Comparison of ENCODE assay signal across 8 mouse cellular contexts in genomic region chr17:35050126-35050750, GRCm38 (mm10). TPM values are rescaled to one million over a fixed set of nuclear protein-coding genes. Genes with fewer than 3 reads are reported as not detected.
DNase-seq lines count a peak whose midpoint lies in the region; ATAC-seq and TF ChIP-seq lines count a peak whose summit lies in the region.

No protein-coding gene starts in this region.

- under 1% methylated on average over 27 of the region's 27 CpGs for WGBS in forebrain, embryonic 14.5 days
- 3% methylated on average over 22 of the region's 27 CpGs for WGBS in limb, embryonic 14.5 days
- WGBS in midbrain, embryonic 15.5 days, result 2% methylated on average over 27 of the region's 27 CpGs
- under 1% methylated on average over 27 of the region's 27 CpGs for WGBS in stomach, embryonic 15.5 days

- ATAC-seq in forebrain, embryonic 14.5 days, result 0 out of 2 replicates have a peak, but pooled peaks have one; percentile 8
- ATAC-seq in hematopoietic stem cell, adult 5-6 weeks (replicated peaks in 1 of 2; ENCODE audit: insufficient read depth in 1 of 2, low FRiP score in 2 of 2, low TSS enrichment in 1 of 2, low read depth in 1 of 2, poor library complexity in 2 of 2, severe bottlenecking in 2 of 2), result peak; percentile 9; a peak in 1 of 4 replicates
- ATAC-seq in limb, embryonic 14.5 days (ENCODE audit: low FRiP score, low read depth), result 0 out of 2 replicates have a peak, but pooled peaks have one; percentile 3
- no peak for ATAC-seq in midbrain, embryonic 15.5 days (replicated peaks)
- peak; percentile 10; the same call in 1 of the 2 replicates for ATAC-seq in stomach, embryonic 15.5 days (ENCODE audit: insufficient read depth, low FRiP score, low read depth)

- H3K27ac ChIP-seq in forebrain, embryonic 14.5 days (ENCODE audit: low read depth, low read length), result peak overlapping the region; percentile 86
- peak overlapping the region; percentile 97 for H3K27ac ChIP-seq in limb, embryonic 14.5 days (replicated peaks; ENCODE audit: low read depth, low read length)
- peak overlapping the region; percentile 83 for H3K27ac ChIP-seq in midbrain, embryonic 15.5 days
- peak overlapping the region; percentile 98 for H3K27ac ChIP-seq in stomach, embryonic 15.5 days

- peak overlapping the region; percentile 37 for H3K4me3 ChIP-seq in forebrain, embryonic 14.5 days (ENCODE audit: low read depth, low read length)
- peak overlapping the region; percentile 63 for H3K4me3 ChIP-seq in limb, embryonic 14.5 days (replicated peaks; ENCODE audit: low read length)
- peak overlapping the region; percentile 35 for H3K4me3 ChIP-seq in midbrain, embryonic 15.5 days
- peak overlapping the region; percentile 65 for H3K4me3 ChIP-seq in stomach, embryonic 15.5 days (replicated peaks)

- peak overlapping the region; percentile 71 for H3K4me2 ChIP-seq in forebrain, embryonic 14.5 days (ENCODE audit: low read length)
- H3K4me2 ChIP-seq in limb, embryonic 14.5 days (replicated peaks; ENCODE audit: low read depth, low read length, severe bottlenecking), result peak overlapping the region; percentile 91
- H3K4me2 ChIP-seq in midbrain, embryonic 15.5 days, result peak overlapping the region; percentile 54
- peak overlapping the region; percentile 80 for H3K4me2 ChIP-seq in stomach, embryonic 15.5 days

- no peaks in the 10 kb centered on the region for H3K9me3 ChIP-seq in forebrain, embryonic 14.5 days (replicated peaks; ENCODE audit: control insufficient read depth, low read length)
- H3K9me3 ChIP-seq in limb, embryonic 14.5 days (ENCODE audit: control insufficient read depth, low read length), result no peaks in the 10 kb centered on the region
- no peaks in the 10 kb centered on the region for H3K9me3 ChIP-seq in midbrain, embryonic 15.5 days
- no peaks in the 10 kb centered on the region for H3K9me3 ChIP-seq in stomach, embryonic 15.5 days

- peaks cover 24% of the 10 kb centered on the region for H3K4me1 ChIP-seq in forebrain, embryonic 14.5 days (ENCODE audit: control insufficient read depth, insufficient read depth, low read length)
- peaks cover 41% of the 10 kb centered on the region for H3K4me1 ChIP-seq in limb, embryonic 14.5 days (ENCODE audit: control insufficient read depth, insufficient read depth, low read length)
- peaks cover 32% of the 10 kb centered on the region for H3K4me1 ChIP-seq in midbrain, embryonic 15.5 days
- peaks cover 41% of the 10 kb centered on the region for H3K4me1 ChIP-seq in stomach, embryonic 15.5 days

- peak overlapping the region; percentile 62 for H3K9ac ChIP-seq in forebrain, embryonic 14.5 days (ENCODE audit: low read length)
- H3K9ac ChIP-seq in limb, embryonic 14.5 days (ENCODE audit: low read depth, low read length, severe bottlenecking), result peak overlapping the region; percentile 79
- peak overlapping the region; percentile 47 for H3K9ac ChIP-seq in midbrain, embryonic 15.5 days
- peak overlapping the region; percentile 70 for H3K9ac ChIP-seq in stomach, embryonic 15.5 days

- DNase-seq in ES-CJ7 (ENCODE audit: low read depth, low spot score), result peak; percentile 55
- peak; percentile 78 for DNase-seq in adrenal gland, postnatal 25 days
- peak; percentile 58 for DNase-seq in forebrain, embryonic 14.5 days (ENCODE audit: low spot score)
- peak; percentile 67 for DNase-seq in limb, embryonic 14.5 days (ENCODE audit: low spot score)
- no peak for DNase-seq in left cerebral cortex, adult 18-20 months (ENCODE audit: low spot score in 2 of 2)

- TF ChIP-seq POLR2A in limb, embryonic 14.5 days (IDR thresholded peaks at IDR 0.05; ENCODE audit: borderline replicate concordance, extremely low read depth, insufficient read depth, insufficient read length), result no peak

- peaks cover 22% of the 10 kb centered on the region for H3K36me3 ChIP-seq in forebrain, embryonic 14.5 days (ENCODE audit: control insufficient read depth, insufficient read depth, low read length)
- peaks cover 32% of the 10 kb centered on the region for H3K36me3 ChIP-seq in limb, embryonic 14.5 days (ENCODE audit: control insufficient read depth, insufficient read depth, low read length)
- no peaks in the 10 kb centered on the region for H3K36me3 ChIP-seq in midbrain, embryonic 15.5 days (replicated peaks)
- peaks cover 18% of the 10 kb centered on the region for H3K36me3 ChIP-seq in stomach, embryonic 15.5 days

- no peaks in the 10 kb centered on the region for H3K27me3 ChIP-seq in forebrain, embryonic 14.5 days (replicated peaks; ENCODE audit: control insufficient read depth, insufficient read depth, low read length)
- H3K27me3 ChIP-seq in limb, embryonic 14.5 days (ENCODE audit: control insufficient read depth, insufficient read depth, low read length), result no peaks in the 10 kb centered on the region
- no peaks in the 10 kb centered on the region for H3K27me3 ChIP-seq in midbrain, embryonic 15.5 days (replicated peaks)
- H3K27me3 ChIP-seq in stomach, embryonic 15.5 days (replicated peaks), result no peaks in the 10 kb centered on the region

RNA-seq across cellular contexts. Expression of gene Clic1, which starts 0.5 kb away (rescaled TPM):
- 79.7 and 90.5 TPM in 2 replicates for total RNA-seq in adrenal gland, postnatal 25 days (2021)
- polyA plus RNA-seq in forebrain, embryonic 14.5 days (2014; fragmentation: Nextera tagmentation; extraction: Ambion mirVana), result 28.3 and 37.3 TPM in 2 replicates
- total RNA-seq in hematopoietic stem cell, adult 5-6 weeks (2017), result 294 and 299 TPM in 2 replicates
- polyA plus RNA-seq in limb, embryonic 14.5 days (2012; rRNA removed), result 229 and 236 TPM in 2 replicates
- polyA plus RNA-seq in limb, embryonic 14.5 days (2014; fragmentation: Nextera tagmentation; extraction: Ambion mirVana), result 103 and 108 TPM in 2 replicates
- 62.4 and 72.1 TPM in 2 replicates for polyA plus RNA-seq in midbrain, embryonic 15.5 days (2015; fragmentation: Nextera tagmentation; extraction: Ambion mirVana)
- polyA plus RNA-seq in stomach, embryonic 15.5 days (2015; fragmentation: Nextera tagmentation; extraction: Ambion mirVana), result 361 and 363 TPM in 2 replicates
- total RNA-seq in left cerebral cortex, adult 18-20 months (2021), result 10 to 100 TPM in 1 of 2 experiments, 1 to 10 TPM in 1; 9.1 to 10.2 TPM

RNA-seq across cellular contexts. Expression of gene Msh5, which starts 3.7 kb away (rescaled TPM):
- total RNA-seq in adrenal gland, postnatal 25 days (2021), result 1.3 and 1.6 TPM in 2 replicates
- 2.3 and 2.6 TPM in 2 replicates for polyA plus RNA-seq in forebrain, embryonic 14.5 days (2014; fragmentation: Nextera tagmentation; extraction: Ambion mirVana)
- 3.7 and 7.9 TPM in 2 replicates for total RNA-seq in hematopoietic stem cell, adult 5-6 weeks (2017)
- 6.4 and 6.5 TPM in 2 replicates for polyA plus RNA-seq in limb, embryonic 14.5 days (2012; rRNA removed)
- polyA plus RNA-seq in limb, embryonic 14.5 days (2014; fragmentation: Nextera tagmentation; extraction: Ambion mirVana), result 3.4 and 3.5 TPM in 2 replicates
- polyA plus RNA-seq in midbrain, embryonic 15.5 days (2015; fragmentation: Nextera tagmentation; extraction: Ambion mirVana), result 1.6 and 3.3 TPM in 2 replicates
- polyA plus RNA-seq in stomach, embryonic 15.5 days (2015; fragmentation: Nextera tagmentation; extraction: Ambion mirVana), result 3.8 and 4.8 TPM in 2 replicates
- total RNA-seq in left cerebral cortex, adult 18-20 months (2021), result under 1 TPM; 0.65 to 0.68 TPM

RNA-seq across cellular contexts. Expression of gene Ddah2, which starts 8.6 kb away (rescaled TPM):
- 14.2 and 17.8 TPM in 2 replicates for total RNA-seq in adrenal gland, postnatal 25 days (2021)
- 617 and 661 TPM in 2 replicates for polyA plus RNA-seq in forebrain, embryonic 14.5 days (2014; fragmentation: Nextera tagmentation; extraction: Ambion mirVana)
- total RNA-seq in hematopoietic stem cell, adult 5-6 weeks (2017), result 27.4 and 32.3 TPM in 2 replicates
- 271 and 326 TPM in 2 replicates for polyA plus RNA-seq in limb, embryonic 14.5 days (2012; rRNA removed)
- polyA plus RNA-seq in limb, embryonic 14.5 days (2014; fragmentation: Nextera tagmentation; extraction: Ambion mirVana), result 358 and 403 TPM in 2 replicates
- polyA plus RNA-seq in midbrain, embryonic 15.5 days (2015; fragmentation: Nextera tagmentation; extraction: Ambion mirVana), result 337 and 380 TPM in 2 replicates
- 210 and 216 TPM in 2 replicates for polyA plus RNA-seq in stomach, embryonic 15.5 days (2015; fragmentation: Nextera tagmentation; extraction: Ambion mirVana)
- total RNA-seq in left cerebral cortex, adult 18-20 months (2021), result 10 to 100 TPM in 1 of 2 experiments, 1 to 10 TPM in 1; 9.9 to 11.6 TPM

RNA-seq across cellular contexts. Expression of gene Ly6g6c, which starts 14.9 kb away (rescaled TPM):
- total RNA-seq in adrenal gland, postnatal 25 days (2021), result not detected in 2 replicates
- polyA plus RNA-seq in forebrain, embryonic 14.5 days (2014; fragmentation: Nextera tagmentation; extraction: Ambion mirVana), result not detected in 2 replicates
- not detected in 2 replicates for total RNA-seq in hematopoietic stem cell, adult 5-6 weeks (2017)
- 3.4 and 5.5 TPM in 2 replicates for polyA plus RNA-seq in limb, embryonic 14.5 days (2012; rRNA removed)
- 10.4 and 22.3 TPM in 2 replicates for polyA plus RNA-seq in limb, embryonic 14.5 days (2014; fragmentation: Nextera tagmentation; extraction: Ambion mirVana)
- polyA plus RNA-seq in midbrain, embryonic 15.5 days (2015; fragmentation: Nextera tagmentation; extraction: Ambion mirVana), result 0.31 TPM in 1 of 2 replicates, not detected in the other
- 6.2 and 17.2 TPM in 2 replicates for polyA plus RNA-seq in stomach, embryonic 15.5 days (2015; fragmentation: Nextera tagmentation; extraction: Ambion mirVana)
- total RNA-seq in left cerebral cortex, adult 18-20 months (2021), result not detected

RNA-seq across cellular contexts. Expression of gene Mpig6b, which starts 15.7 kb away (rescaled TPM):
- 0.24 TPM in 1 of 2 replicates, not detected in the other for total RNA-seq in adrenal gland, postnatal 25 days (2021)
- polyA plus RNA-seq in forebrain, embryonic 14.5 days (2014; fragmentation: Nextera tagmentation; extraction: Ambion mirVana), result 0.28 and 0.42 TPM in 2 replicates
- total RNA-seq in hematopoietic stem cell, adult 5-6 weeks (2017), result not detected in 2 replicates
- polyA plus RNA-seq in limb, embryonic 14.5 days (2012; rRNA removed), result 0.45 and 0.47 TPM in 2 replicates
- polyA plus RNA-seq in limb, embryonic 14.5 days (2014; fragmentation: Nextera tagmentation; extraction: Ambion mirVana), result 0.64 and 1.3 TPM in 2 replicates
- 0.21 and 0.43 TPM in 2 replicates for polyA plus RNA-seq in midbrain, embryonic 15.5 days (2015; fragmentation: Nextera tagmentation; extraction: Ambion mirVana)
- 0.44 and 0.73 TPM in 2 replicates for polyA plus RNA-seq in stomach, embryonic 15.5 days (2015; fragmentation: Nextera tagmentation; extraction: Ambion mirVana)
- total RNA-seq in left cerebral cortex, adult 18-20 months (2021), result not detected

Comparison
In these comparisons a context has a peak if more than half of its experiments do, and no peak if none do; other contexts are left out.
1. DNase-seq: peak in ES-CJ7 (single experiment), adrenal gland, postnatal 25 days (single experiment), forebrain, embryonic 14.5 days (single experiment) and limb, embryonic 14.5 days (single experiment); none in left cerebral cortex, adult 18-20 months (0 of 2).
2. Peak in every context shown above with its lines, with median percentiles within 50 percentile points of each other: H3K27ac ChIP-seq, H3K4me2 ChIP-seq, H3K4me3 ChIP-seq and H3K9ac ChIP-seq.